Mouse (Mus musculus): ENCODE data around the gene Cenpa. TPM values are rescaled to one million over a fixed set of nuclear protein-coding genes. Genes with fewer than 3 reads are reported as not detected.

The Cenpa gene
- total RNA-seq, 2 experiments from 2014 or later = 127 to 250 TPM

DNA sequence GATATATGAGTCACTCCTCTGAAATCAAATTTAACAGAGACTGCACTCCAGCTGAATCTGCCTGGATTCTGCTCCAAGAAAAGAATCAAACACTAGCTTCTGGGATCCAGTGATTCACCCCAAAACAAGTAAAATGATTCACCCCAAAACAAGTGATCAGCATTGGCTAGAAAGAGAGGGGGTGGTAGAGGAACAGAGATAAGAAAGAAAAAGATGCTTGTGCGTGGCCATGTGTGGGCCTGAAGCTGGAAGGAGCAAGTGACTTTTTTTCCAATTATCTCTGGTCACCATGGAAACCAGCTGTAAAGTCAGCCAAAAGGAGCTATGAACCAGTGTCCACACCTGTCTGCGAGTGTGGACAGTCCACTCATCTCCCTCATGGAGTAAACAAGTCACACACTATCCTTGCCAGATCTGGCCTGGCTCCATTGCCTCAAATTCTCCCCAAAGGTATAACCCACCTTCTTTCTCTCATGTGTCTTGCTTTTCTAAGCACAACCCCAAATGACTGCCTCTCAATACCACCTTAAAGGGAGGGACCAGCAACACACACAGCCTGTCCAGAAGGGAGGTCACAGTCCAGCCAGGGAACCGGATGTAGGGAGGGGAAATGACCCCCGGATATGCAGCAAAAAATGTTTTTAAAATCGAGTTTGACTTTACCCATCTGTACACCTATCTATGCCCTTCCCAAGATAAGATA lies 22.9 kb upstream of the Cenpa start:
- ATAC-seq (ENCODE audit: poor library complexity, severe bottlenecking) = no peak

DNA sequence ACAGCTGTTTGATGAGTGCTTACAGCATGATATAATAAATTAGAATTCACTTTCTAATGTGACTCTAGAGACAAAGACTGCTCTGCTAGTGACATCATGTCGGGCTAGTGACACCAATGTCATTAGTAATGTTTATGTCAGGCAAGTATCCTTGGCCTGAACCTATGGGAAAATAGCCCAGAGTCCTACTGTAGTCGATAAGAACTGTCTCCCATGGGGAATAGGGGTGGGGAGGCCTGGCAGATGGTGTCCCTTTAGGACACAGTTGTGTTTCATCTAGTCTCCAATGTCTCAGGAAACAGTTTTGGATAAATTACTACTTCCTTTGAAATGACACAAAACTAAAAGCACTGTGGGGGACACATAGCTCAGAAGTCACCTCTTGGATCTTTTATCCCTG lies 20.5 kb upstream of the Cenpa start:
- no peak for ATAC-seq (ENCODE audit: poor library complexity, severe bottlenecking)

GRCm38 (mm10) chr5:30647396-30647795 lies 19.2 kb upstream of the Cenpa start:
- no peak for ATAC-seq (ENCODE audit: poor library complexity, severe bottlenecking)

DNA sequence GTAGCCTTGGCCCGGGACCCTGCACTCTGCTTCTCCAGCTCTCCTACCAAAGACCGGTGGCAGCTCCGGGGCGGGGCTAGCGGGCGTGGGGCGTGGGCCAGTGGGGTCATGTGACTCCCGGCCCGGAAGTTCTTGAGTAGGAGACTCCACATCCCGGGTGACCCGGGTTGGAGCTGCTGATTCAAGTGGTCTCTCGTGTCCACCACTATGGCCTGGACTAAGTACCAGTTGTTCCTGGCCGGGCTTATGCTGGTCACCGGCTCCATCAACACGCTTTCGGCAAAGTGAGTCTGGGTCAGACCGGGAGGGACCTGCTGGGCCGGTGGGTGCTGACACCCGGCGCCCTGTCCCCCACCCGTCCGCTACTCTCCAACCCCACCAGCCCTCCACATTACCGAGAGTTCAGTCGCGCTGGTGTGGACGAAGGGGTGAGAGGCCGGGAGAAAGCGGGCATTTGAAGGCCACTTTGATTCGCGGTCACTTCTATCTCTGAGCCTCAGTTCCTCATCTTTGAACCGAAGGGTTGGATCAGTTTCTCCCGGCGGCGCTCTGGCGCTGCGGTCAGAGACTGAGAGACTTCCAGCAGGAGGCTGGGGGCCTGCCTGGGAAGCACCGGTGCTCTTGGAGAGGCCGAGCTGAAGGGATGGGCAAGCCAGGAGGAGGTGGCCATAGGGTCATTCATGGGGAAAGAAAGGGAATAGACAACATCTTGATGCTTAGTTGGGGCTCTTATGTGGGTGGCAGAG lies 18.6 kb upstream of the Cenpa start, which contains the start of gene Slc35f6:
Gene Slc35f6, plus strand, starts transcription at position 119 of the 746 bp plus-strand sequence.
- ATAC-seq (ENCODE audit: poor library complexity, severe bottlenecking) = peak; percentile 86

DNA sequence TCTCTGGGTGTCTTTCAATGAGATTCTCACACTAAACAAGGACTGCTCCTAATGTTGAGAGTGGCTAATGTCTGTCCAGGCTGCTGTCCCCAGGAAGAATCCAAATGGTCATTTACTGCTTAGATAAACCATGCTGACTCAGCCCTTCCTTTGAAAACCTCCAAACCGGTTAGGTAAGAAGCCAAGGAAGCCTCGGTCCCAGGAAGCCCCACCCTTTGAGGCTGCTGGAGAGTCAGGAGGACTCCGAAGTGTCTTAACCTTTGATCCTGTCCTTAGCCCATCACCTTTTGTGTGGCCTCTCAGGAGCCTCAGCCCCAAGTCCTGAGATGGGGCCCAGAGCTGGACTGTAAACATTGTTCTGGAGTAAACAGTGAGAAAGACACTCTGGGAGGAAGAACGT lies 17.0 kb upstream of the Cenpa start:
- no peak for ATAC-seq (ENCODE audit: poor library complexity, severe bottlenecking)

DNA sequence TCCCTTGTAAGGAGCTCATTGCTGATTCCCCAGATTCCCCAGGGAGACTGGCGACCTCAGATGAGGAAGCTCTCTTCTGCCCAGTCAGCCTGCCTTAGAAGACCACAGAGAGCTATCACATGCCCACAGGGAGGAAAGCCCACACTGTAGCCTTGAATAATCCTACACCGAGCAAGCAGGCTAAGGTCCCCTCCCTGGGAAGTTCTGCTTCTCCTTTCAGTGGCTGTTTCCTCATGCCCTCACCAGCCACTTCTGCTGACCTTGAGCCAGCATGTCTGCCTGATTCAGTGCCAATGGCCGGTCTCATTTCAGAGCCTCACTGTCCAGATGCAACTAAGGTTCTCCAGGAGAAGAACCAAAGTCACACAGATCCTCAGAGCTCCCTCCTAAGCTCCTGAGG lies 15.8 kb upstream of the Cenpa start:
- ATAC-seq (ENCODE audit: poor library complexity, severe bottlenecking) = peak; percentile 74

GRCm38 (mm10) chr5:30651554-30651953 lies 15.0 kb upstream of the Cenpa start:
- ATAC-seq (ENCODE audit: poor library complexity, severe bottlenecking) = 0 out of 2 replicates have a peak, but pooled peaks have one; percentile 2

DNA sequence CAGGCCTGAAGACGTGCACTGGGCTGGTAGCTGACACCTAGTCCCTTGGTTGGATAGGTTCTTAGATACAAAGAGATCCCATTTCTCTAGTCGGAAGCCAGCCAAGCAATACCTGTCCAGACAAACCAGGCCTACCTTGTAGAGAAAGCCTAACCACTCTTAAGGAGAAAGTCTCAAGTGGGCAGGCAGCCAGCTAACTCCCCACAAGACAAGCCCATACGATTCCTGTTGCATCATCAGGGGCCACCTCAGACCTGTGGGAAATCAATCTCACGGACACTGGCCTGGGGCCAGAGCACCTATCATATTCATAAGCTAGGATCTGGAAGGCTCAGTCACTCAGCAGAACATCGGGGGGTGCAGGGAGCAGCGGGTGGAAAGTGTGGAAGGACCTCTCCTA lies 13.3 kb upstream of the Cenpa start:
- ATAC-seq (ENCODE audit: poor library complexity, severe bottlenecking) = no peak

- ATAC-seq (ENCODE audit: poor library complexity, severe bottlenecking) = no peak
Observed at GRCm38 (mm10) chr5:30655042-30655441, 11.5 kb upstream of the Cenpa start.

DNA sequence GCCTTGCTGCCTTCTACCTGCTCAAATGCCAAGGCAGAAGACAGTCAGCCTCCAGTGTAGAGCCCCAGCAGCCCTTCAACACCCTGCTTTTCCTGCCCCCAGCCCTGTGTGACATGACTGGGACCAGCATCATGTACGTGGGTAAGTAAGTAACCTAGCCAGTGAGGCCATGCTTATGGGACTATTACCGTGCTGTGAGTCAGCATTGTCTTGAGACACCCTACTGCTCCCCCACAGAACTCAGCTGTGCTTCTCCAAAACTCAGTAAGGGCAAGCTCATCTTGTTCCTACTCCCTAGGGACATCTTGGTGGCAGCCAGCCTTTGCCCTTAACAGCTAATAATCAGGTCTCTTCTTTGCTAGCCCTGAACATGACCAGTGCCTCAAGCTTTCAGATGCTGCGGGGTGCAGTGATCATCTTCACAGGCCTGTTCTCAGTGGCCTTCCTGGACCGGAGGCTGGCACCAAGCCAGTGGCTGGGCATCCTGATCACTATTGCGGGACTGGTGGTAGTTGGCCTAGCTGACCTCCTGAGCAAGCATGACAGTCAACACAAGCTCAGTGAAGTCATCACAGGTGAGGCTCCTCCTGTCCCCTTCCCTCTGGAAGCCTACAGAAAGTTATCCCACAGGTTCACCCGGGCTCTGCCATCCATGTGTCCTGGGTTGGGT lies 10.9 kb upstream of the Cenpa start:
- no peak for ATAC-seq (ENCODE audit: poor library complexity, severe bottlenecking)

DNA sequence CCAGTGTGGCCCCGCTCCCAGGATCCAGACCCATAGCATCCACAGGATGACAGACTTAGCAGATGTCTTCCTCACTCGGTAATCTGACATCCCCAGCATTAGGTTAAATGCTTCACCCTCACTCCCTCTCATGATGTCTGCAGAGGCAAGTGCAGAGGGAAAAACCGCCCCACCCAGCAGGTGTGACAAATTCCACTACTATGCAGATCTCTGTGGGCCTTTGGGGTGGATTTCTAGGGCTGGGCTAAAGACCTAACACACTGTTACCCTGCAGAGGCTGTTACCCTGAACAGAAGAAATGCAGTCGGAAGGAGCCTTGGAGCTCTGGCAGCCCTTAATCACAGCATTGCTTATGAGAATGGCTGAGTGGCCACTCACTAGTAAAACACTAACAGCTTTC lies 7.5 kb upstream of the Cenpa start:
- no peak for ATAC-seq (ENCODE audit: poor library complexity, severe bottlenecking)

- no peak for ATAC-seq (ENCODE audit: poor library complexity, severe bottlenecking)
Observed at GRCm38 (mm10) chr5:30660278-30660677, 6.3 kb upstream of the Cenpa start.

DNA sequence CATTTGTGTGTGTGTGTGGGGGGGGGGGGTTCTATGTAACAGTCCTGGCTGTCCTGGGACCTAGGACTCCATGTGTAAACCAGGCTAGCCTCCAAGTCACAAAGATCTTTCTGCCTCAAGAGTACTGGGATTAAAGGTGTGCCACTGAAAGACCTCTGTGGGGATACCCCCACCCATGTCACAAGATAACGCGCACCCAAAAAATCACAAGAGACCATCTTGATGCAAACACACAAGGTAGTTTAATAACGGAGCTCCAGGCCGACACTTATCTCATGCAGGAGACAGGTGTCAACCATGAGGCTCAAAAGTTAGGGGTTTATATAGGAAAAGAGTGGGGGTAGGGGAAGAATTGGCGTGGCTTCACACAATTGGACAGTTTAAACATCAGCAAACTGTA lies 5.8 kb upstream of the Cenpa start:
- ATAC-seq (ENCODE audit: poor library complexity, severe bottlenecking) = no peak

DNA sequence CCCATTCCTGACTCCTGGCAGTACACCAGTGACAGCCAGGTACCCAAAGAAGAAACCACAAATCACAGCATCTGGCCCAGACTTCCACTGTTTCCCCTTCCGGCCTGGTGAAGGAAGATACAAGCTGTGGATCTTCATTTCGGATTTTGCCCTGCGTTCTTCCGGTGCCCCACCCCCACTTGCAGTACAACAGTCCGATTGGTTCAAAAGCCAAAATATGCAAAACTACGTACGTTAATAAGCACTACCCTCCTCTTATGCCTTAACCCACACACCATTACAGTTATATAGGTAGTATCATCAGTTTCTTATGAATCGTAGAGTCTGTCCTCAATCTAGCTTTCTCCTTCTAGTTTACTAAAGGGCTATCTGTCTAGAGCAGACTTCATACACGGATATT lies 1.2 kb upstream of the Cenpa start:
- no peak for ATAC-seq (ENCODE audit: poor library complexity, severe bottlenecking)

DNA sequence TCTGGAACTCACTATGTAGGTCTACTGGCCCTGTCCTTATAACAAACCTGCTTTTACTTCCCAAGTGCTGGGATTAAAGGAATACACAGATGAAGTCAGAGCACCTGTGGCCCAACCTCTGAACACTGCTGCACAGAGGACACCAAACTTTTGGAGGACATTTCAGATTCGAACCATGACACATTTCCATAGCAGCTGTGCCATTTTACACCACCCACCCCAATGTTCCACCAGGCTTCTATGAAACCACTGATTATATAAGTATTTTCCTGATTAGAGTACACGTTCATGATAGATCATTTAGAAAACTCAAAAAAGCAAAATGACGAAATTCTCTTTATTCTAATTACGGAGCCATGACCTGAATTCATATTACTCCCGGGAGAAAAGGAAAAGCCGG lies 609 bp upstream of the Cenpa start:
- no peak for ATAC-seq (ENCODE audit: poor library complexity, severe bottlenecking)

- ATAC-seq (ENCODE audit: poor library complexity, severe bottlenecking) = no peak
Observed at GRCm38 (mm10) chr5:30667215-30667614, 638 bp downstream of the Cenpa start.

DNA sequence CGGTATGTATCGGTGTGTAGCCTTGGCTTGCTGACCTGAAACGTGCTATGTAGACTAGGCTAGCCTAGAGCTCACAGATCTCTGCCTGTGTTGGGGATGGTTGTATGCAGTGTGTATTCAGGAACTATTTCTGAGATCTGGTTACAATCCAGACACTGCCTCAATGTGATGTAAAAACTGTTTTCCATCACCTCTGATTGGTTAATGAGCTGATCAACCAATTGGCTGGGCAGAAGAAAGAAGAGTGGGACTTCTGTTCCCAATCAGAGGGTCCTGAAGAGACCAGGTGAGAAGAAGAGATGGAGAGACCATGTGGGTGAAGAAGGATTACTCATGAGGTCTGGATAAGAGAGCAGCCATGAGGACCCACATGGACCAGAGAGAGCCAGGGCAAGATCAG lies 1.1 kb downstream of the Cenpa start:
- no peak for ATAC-seq (ENCODE audit: poor library complexity, severe bottlenecking)

- no peak for ATAC-seq (ENCODE audit: poor library complexity, severe bottlenecking)
Observed at GRCm38 (mm10) chr5:30668637-30669495, 2.3 kb downstream of the Cenpa start.

DNA sequence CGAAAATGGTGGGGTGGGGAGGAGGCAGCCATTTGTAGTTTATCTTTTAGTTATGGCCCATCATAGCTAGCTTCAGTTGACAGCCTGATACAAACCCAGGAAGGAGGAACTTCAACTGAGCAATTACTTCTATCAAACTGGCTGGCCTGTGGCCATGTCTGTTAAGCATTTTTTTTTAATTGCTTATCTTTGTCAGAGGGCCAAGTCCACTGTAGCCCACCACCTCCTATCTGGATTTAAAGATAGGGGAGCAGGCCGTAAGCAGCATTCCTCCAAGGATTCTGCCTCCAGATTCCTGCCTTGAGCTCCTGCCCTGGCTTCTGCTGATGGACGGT lies 2.9 kb downstream of the Cenpa start:
- ATAC-seq (ENCODE audit: poor library complexity, severe bottlenecking) = no peak

DNA sequence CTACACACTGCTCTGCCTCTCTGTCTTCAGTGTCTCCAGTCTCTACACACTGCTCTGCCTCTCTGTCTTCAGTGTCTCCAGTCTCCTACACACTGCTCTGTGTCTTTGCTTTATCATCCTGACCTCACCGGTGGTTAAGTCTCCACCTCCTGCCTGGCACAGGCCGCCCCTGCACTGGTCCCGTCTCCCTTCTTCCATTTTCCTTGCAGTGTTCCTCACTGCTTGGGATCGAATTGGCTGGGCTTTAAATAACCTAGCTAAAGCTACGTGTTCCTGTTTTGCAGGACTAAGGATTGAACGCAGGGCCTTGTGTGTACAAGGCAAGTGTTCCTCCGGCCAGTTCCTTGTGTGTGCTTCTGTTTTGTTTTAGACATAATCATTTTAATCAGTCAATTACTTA lies 3.5 kb downstream of the Cenpa start:
- ATAC-seq (ENCODE audit: poor library complexity, severe bottlenecking) = no peak

GRCm38 (mm10) chr5:30674001-30674400 lies 7.4 kb downstream of the Cenpa start:
- ATAC-seq (ENCODE audit: poor library complexity, severe bottlenecking) = no peak

All from megakaryocyte, adult 5-6 weeks (primary cell).